Mouse (Mus musculus) liver, postnatal 0 days (tissue): ENCODE measurements around the gene Nek10. TPM values are rescaled to one million over a fixed set of nuclear protein-coding genes. Genes with fewer than 3 reads are reported as not detected.
"Not testable (repeated sequence)": the region's sequence is repeated elsewhere in the genome, so short reads cannot be mapped to it uniquely, and the experiment has no call there.

ENCODE experiments used
- ATAC-seq: fragments of 200-750 bp; cut with Nextera tagmentation; 2 replicates; pipeline ENCODE4 v1.8.0; 2017; ENCODE audit warnings: mild to moderate bottlenecking, moderate library complexity
- DNase-seq: peaks from one replicate; pipeline ENCODE4 v3.0.0-alpha.2; 2016
- H3K27ac ChIP-seq: fragments of 300-500 bp; sonication (generic); 2 replicates; pipeline ENCODE4 v1.5.1; 2014; ENCODE audit warnings: antibody characterized with exemption, moderate library complexity, mild to moderate bottlenecking, low read depth
- H3K27me3 ChIP-seq: fragments of 300-500 bp; sonication (generic); 2 replicates; pipeline ENCODE4 v1.6.1; 2014; ENCODE audit warnings: low read length, control low read depth, mixed read lengths; ENCODE audit not compliant: insufficient read depth
- H3K36me3 ChIP-seq: fragments of 300-500 bp; sonication (generic); replicated peaks from 2 replicates; pipeline ENCODE4 v1.6.1; 2014; ENCODE audit warnings: mild to moderate bottlenecking, control low read depth, low read length, moderate library complexity, mixed read lengths; ENCODE audit not compliant: insufficient read depth
- H3K4me1 ChIP-seq: fragments of 300-500 bp; sonication (generic); 2 replicates; pipeline ENCODE4 v1.6.1; 2014; ENCODE audit warnings: antibody characterized with exemption, mild to moderate bottlenecking, control low read depth; ENCODE audit not compliant: insufficient read depth
- H3K4me2 ChIP-seq: fragments of 300-500 bp; sonication (generic); 2 replicates; pipeline ENCODE4 v1.6.1; 2014; ENCODE audit warnings: low read depth, mild to moderate bottlenecking, low read length, moderate library complexity, mixed read lengths
- H3K4me3 ChIP-seq: fragments of 300-500 bp; sonication (generic); 2 replicates; pipeline ENCODE4 v1.5.1; 2014; ENCODE audit warnings: low read depth, low read length
- H3K9ac ChIP-seq: fragments of 300-500 bp; sonication (generic); replicated peaks from 2 replicates; pipeline ENCODE4 v1.6.1; 2014; ENCODE audit warnings: mild to moderate bottlenecking, moderate library complexity
- H3K9me3 ChIP-seq: fragments of 300-500 bp; sonication (generic); 2 replicates; pipeline ENCODE4 v1.6.1; 2016; ENCODE audit warnings: mild to moderate bottlenecking, control low read depth, low read length, mixed read lengths
- CTCF ChIP-seq: sonication (generic); IDR thresholded peaks from 2 replicates; pipeline ENCODE4 v1.5.1; 2016; ENCODE audit warnings: antibody characterized with exemption, low read depth
- EP300 ChIP-seq: IDR thresholded peaks from 2 replicates; pipeline ENCODE4 v1.6.1; 2016; ENCODE audit warnings: antibody characterized with exemption, low read depth, mild to moderate bottlenecking
- WGBS: fragments of 180-500 bp; shearing (Covaris S2); extraction: QIAGEN DNeasy Blood & Tissue Kit; methylation state at CpG from one replicate; pipeline ENCODE4 v1.1.7; 2014; ENCODE audit not compliant: insufficient replicate concordance; 5-methylcytosine and 5-hydroxymethylcytosine counted together
- polyA plus RNA-seq: library from polyadenylated mRNA; unstranded; fragments of >200 nt; fragmentation: Nextera tagmentation; extraction: Ambion mirVana; gene quantifications from 2 replicates; pipeline ENCODE4 v1.2.1, GENCODE M21; 2015

Nek10 gene
- polyA plus RNA-seq, 1 experiment from 2014 or later: not detected

GRCm38 (mm10) chr14:15011408-15011807, 208.2 kb downstream of the Nek10 start:
- Histone ChIP-seq H3K4me2 (no peak overlapping the region), H3K27ac (no peak overlapping the region), H3K36me3 (no peaks in the 10 kb centered on the region), H3K9ac (no peak overlapping the region), H3K9me3 (no peaks in the 10 kb centered on the region), H3K4me3 (no peak overlapping the region), H3K4me1 (no peaks in the 10 kb centered on the region), H3K27me3 (no peaks in the 10 kb centered on the region)
- ATAC-seq (no peak), DNase-seq (no peak)
- WGBS: 72% methylated on average over 4 of the region's 4 CpGs
- TF ChIP-seq EP300 (no peak), CTCF (no peak)

GRCm38 (mm10) chr14:15014799-15015198, 211.6 kb downstream of the Nek10 start:
- H3K9ac ChIP-seq: no peak overlapping the region
- DNase-seq (no peak), ATAC-seq (no peak)
- no peaks in the 10 kb centered on the region for H3K36me3 ChIP-seq
- H3K9me3 ChIP-seq: no peaks in the 10 kb centered on the region
- TF ChIP-seq EP300 (no peak), CTCF (no peak)
- no peak overlapping the region for H3K4me2 ChIP-seq
- no peaks in the 10 kb centered on the region for H3K4me1 ChIP-seq
- no peaks in the 10 kb centered on the region for H3K27me3 ChIP-seq
- H3K4me3 ChIP-seq: no peak overlapping the region
- 77% methylated on average over 2 of the region's 2 CpGs for WGBS
- no peak overlapping the region for H3K27ac ChIP-seq

DNA sequence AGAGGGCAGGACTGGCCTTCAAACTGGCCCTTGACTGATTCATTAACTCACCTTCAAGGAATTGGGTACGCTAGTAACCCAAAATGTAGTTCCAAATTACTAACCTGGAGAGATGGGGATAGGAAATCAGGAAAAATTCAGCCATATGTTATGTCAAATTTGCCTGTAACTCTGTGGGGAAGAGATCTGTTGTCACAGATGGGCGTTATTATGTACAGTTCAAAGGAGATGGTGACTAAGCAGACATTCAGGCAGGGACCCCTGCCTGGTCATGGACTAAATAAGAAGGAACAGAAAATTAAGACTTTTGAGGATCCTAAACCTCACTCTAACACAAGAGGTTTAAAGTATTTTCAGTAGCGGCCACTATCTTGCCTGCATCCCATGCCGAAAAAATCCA, 227.4 kb downstream of the Nek10 start:
- H3K27ac ChIP-seq, H3K4me2 ChIP-seq, ATAC-seq, H3K36me3 ChIP-seq, H3K9me3 ChIP-seq, H3K9ac ChIP-seq, H3K4me1 ChIP-seq, H3K4me3 ChIP-seq, H3K27me3 ChIP-seq, DNase-seq: not testable (repeated sequence)
- WGBS: 71% methylated on average over 4 of the region's 4 CpGs

GRCm38 (mm10) chr14:15034638-15035037, 231.4 kb downstream of the Nek10 start:
- DNase-seq, ATAC-seq, H3K9me3 ChIP-seq, H3K27me3 ChIP-seq, H3K4me3 ChIP-seq, H3K9ac ChIP-seq, H3K4me1 ChIP-seq, H3K36me3 ChIP-seq, H3K27ac ChIP-seq, H3K4me2 ChIP-seq: not testable (repeated sequence)
- WGBS: 82% methylated on average over 8 of the region's 8 CpGs

DNA sequence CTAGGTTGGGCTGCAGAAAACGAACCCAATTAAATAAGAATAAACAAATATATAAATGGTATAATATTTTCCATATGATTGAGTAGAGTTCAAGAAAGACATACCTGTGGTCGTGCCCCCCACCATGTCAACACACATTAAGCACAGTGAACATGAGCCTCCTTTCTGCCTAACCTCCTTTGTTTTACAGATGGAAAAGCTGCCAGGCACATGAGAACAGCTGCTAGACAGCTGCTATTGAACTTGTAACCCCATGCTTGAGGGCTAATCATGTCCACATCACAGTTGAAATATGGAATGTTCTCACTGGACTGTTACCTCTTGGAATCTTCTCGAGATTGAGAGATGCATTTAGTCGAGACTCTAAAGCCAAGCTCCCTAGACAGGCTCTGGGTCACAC, 245.0 kb downstream of the Nek10 start:
- no peaks in the 10 kb centered on the region for H3K4me1 ChIP-seq
- no peaks in the 10 kb centered on the region for H3K9me3 ChIP-seq
- H3K36me3 ChIP-seq: no peaks in the 10 kb centered on the region
- TF ChIP-seq CTCF (no peak), EP300 (no peak)
- no peak overlapping the region for H3K4me3 ChIP-seq
- WGBS: 67% methylated on average over 4 of the region's 4 CpGs
- no peaks in the 10 kb centered on the region for H3K27me3 ChIP-seq
- DNase-seq (no peak), ATAC-seq (no peak)
- H3K4me2 ChIP-seq: no peak overlapping the region
- H3K9ac ChIP-seq: no peak overlapping the region
- no peak overlapping the region for H3K27ac ChIP-seq

DNA sequence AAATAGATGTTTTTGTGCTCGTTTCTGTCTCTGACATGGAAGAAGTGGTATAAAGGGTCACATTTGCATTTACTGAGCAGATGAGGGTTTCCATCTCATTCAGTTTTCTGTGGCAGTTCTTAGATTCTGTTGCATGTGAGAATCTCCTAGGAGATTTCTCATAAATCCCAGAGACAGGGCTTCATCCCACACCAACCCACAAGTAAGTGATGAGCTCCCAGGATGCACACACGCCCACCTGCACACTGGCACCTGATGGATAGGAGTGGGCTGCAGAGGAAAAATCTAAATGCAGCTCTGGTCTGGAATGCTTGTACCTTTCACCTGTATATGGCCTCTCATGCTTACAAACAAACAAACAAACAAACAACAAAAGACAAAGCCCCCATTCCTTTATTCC, 258.3 kb downstream of the Nek10 start:
- Histone ChIP-seq H3K9me3 (no peaks in the 10 kb centered on the region), H3K36me3 (no peaks in the 10 kb centered on the region), H3K4me1 (no peaks in the 10 kb centered on the region), H3K27me3 (no peaks in the 10 kb centered on the region), H3K4me3 (no peak overlapping the region), H3K27ac (no peak overlapping the region), H3K4me2 (no peak overlapping the region), H3K9ac (no peak overlapping the region)
- WGBS: 59% methylated on average over 2 of the region's 2 CpGs
- ATAC-seq (no peak), DNase-seq (no peak)
- no peak for TF ChIP-seq EP300
- TF ChIP-seq CTCF: no peak

Other genes starting within 250 kb of the Nek10 start
- gene Slc4a7, start 101.1 kb upstream of the Nek10 start, polyA plus RNA-seq: 2.7 and 4.3 TPM in 2 replicates